Mouse (Mus musculus): ENCODE measurements at regions not wholly inside any gene's neighbourhood (a gene's known extent, or its start where the extent isn't known, plus 50 kb on each side); places are given as distances from the start of the nearest gene placed in this dataset.
"Not testable (repeated sequence)": the region's sequence is repeated elsewhere in the genome, so short reads cannot be mapped to it uniquely, and the experiment has no call there.

GRCm38 (mm10) chr10:117567379-117568137, 61.7 kb upstream of the Cpm start:
- DNase-seq (ENCODE audit: low spot score in 2 of 2): no peak

GRCm38 (mm10) chr10:117566648-117567378, 62.5 kb upstream of the Cpm start:
- DNase-seq (ENCODE audit: low spot score in 2 of 2): no peak

- peak in 1 of 2 experiments; percentile 27 for DNase-seq (ENCODE audit: low spot score in 2 of 2)
Observed at GRCm38 (mm10) chr10:117566204-117566603, 63.1 kb upstream of the Cpm start.

GRCm38 (mm10) chr10:117565529-117566086, 63.7 kb upstream of the Cpm start:
- DNase-seq (ENCODE audit: low spot score in 2 of 2): no peak

- DNase-seq (ENCODE audit: low spot score in 2 of 2): no peak
Observed at GRCm38 (mm10) chr10:117565110-117565509, 64.2 kb upstream of the Cpm start.

- DNase-seq (ENCODE audit: low spot score in 2 of 2): no peak
Observed at GRCm38 (mm10) chr10:117564118-117565040, 64.9 kb upstream of the Cpm start.

GRCm38 (mm10) chr10:117563429-117564117, 65.7 kb upstream of the Cpm start:
- DNase-seq (ENCODE audit: low spot score in 2 of 2): no peak

- not testable (repeated sequence) for DNase-seq (ENCODE audit: low spot score in 2 of 2)
Observed at GRCm38 (mm10) chr10:117562850-117563248, 66.5 kb upstream of the Cpm start.

GRCm38 (mm10) chr10:117561909-117562849, 67.1 kb upstream of the Cpm start:
- no peak for DNase-seq (ENCODE audit: low spot score in 2 of 2)

- DNase-seq (ENCODE audit: low spot score in 2 of 2): no peak
Observed at GRCm38 (mm10) chr10:117561279-117561820, 68.0 kb upstream of the Cpm start.

GRCm38 (mm10) chr10:117560396-117561278, 68.7 kb upstream of the Cpm start:
- no peak for DNase-seq (ENCODE audit: low spot score in 2 of 2)

GRCm38 (mm10) chr10:117559615-117560395, 69.5 kb upstream of the Cpm start:
- DNase-seq (ENCODE audit: low spot score in 2 of 2): peak in 1 of 2 experiments; percentile 60

- peak in 1 of 2 experiments; percentile 31 for DNase-seq (ENCODE audit: low spot score in 2 of 2)
Observed at GRCm38 (mm10) chr10:117558891-117559614, 70.2 kb upstream of the Cpm start.

- no peak for DNase-seq (ENCODE audit: low spot score in 2 of 2)
Observed at GRCm38 (mm10) chr10:117558292-117558800, 71.0 kb upstream of the Cpm start.

GRCm38 (mm10) chr10:117557666-117558065, 71.6 kb upstream of the Cpm start:
- DNase-seq (ENCODE audit: low spot score in 2 of 2): no peak

- peak in 1 of 2 experiments; percentile 20 for DNase-seq (ENCODE audit: low spot score in 2 of 2)
Observed at GRCm38 (mm10) chr10:117556851-117557542, 72.3 kb upstream of the Cpm start.
